Mouse (Mus musculus) right cerebral cortex, adult 2 months (tissue): ENCODE results near the gene Acvr1b.
A peak's percentile ranks its signal among the peaks of the same experiment; 100 is the strongest.

ENCODE experiments used
- DNase-seq, 2 experiments: peaks; one replicate each; pipeline ENCODE4 v3.0.0; 2021 to 2022; ENCODE audit warnings: low spot score in 2 of 2

Gene Acvr1b

GRCm38 (mm10) chr15:101146100-101146965, 27.5 kb upstream of the Acvr1b start:
- no peak for DNase-seq

DNA sequence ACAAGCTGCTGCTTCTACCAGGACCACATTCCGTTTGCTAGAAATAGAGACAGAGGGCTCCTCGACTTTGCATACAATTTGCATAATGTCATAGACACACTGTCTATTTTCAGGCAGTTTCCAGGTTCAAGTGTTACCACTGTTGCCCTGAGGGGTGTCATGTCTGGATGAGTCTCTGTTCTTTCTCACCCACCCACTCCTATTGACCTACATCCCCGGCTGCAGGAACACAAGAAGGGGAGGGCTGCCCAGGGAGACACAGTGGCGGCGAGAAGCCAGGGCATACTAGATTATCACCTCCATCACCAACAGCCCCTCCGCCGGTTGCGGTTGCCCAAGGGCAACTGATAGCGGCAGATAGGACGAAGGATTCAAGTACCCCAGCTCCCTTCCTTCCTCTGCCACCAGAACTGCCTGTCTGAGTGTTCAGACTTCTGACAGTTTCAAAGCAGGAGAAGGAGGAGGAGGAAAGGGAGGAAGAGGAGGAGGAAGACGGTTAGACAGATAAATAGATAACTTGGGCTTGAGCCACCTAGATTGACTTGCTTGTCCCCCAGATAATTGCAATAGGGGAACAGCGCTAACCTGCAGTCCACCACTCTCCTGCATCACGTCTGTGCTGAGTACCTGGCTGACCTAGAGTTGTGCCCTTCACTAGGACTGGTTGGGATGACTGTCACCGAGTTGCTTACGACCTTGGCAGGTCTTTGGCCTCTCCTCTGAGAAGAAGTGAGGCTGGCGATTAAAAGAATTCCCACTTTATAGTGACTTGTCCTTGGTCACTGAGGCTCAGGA, 26.6 kb upstream of the Acvr1b start:
- peak in 1 of 2 experiments; percentile 31 for DNase-seq

DNA sequence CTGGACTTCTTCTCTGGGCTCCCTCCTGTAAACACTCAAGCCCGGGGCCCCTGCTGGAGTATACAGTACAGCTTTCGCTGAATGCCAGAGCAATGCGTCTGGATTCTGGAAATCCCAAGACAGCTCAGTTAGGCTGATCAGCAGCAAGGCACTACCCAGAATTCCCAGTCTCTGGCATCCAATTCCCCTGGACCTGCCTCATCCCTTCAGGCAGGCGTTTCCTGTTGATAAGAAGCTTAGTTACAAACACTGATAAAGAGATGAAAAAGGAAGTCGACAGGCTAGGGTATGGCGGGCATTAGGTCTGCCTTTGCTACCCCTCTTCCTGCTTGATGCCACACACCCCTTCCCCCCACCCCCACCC, 26.0 kb upstream of the Acvr1b start:
- DNase-seq = no peak

DNA sequence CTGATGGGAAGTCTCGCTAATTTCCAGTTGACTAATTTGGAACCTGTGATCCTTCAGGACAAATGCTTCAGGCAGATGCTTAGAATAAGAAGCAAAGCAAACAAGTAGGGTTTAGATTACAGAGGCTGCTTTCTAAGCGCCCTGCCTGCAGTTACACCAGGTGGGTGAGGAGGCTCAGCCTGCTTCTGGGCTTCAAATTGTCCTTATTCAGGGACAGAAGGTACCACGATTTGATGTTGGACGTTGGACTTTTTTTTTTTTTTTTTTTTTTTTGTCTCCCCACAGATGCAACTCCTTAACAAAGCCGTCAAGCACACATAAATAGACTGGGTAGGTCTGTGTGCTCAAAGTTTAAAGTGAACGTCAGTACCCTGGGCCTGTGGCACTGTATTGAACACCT, 25.3 kb upstream of the Acvr1b start:
- DNase-seq = no peak

DNA sequence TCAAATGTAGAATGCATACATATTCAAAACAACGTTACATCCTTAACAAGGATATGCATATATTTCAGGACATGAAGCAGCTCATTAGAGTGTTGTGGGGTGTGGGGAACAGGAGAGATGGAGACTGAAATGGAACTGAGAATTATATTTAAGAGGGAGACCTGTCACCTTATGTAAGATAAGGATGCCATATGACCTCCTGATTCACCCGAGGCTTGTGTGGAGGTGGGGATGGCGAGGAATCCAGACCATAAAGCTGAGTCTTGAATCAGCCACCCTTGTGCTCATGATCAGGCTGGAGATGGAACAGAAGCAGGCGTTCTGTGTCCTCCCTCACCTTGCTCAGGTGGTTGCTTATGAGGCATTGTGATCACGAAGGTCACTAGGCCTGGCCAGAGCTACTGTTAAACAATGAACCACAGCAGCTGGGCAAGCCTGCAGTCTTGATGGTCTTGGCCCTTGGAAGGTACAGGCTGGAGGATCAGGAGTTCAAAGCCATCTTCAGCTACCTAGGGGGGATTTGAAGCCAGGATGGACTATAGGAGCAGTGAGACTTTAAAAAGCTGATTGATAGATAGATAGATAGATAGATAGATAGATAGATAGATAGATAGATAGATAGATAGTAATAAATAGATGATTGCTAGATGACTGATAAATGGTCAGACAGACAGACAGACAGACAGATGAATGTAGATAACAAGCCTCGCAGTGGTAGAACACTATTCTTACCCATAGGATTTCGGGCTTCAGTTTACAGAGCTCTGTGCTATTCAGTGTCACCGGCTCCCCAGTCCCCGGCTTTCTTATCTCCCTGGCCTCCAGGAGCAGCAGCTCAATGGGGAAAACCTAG, 22.2 kb upstream of the Acvr1b start:
- DNase-seq = no peak

- no peak for DNase-seq
Measured at GRCm38 (mm10) chr15:101154700-101155616, 18.9 kb upstream of the Acvr1b start.

- DNase-seq = no peak
Measured at GRCm38 (mm10) chr15:101160128-101160527, 13.7 kb upstream of the Acvr1b start.

DNA sequence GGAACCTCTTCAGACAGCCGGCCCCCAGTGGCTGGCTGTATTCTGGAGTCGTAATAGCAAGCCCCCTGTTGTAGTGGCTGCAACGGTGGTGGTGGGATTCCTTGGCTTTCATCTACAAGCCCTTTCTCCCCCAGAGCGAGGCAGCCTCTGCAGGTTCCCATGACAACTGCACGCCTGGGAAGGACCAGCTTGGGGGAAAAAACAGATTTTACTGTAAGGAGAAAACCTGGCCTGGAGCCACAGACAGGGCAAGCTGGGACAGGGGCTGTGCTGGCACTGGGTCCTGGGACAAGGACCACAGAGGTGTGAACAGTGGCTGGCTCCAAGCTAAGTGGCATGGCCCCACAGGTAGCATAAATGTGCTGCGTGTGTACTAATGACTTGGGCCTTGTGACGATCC, 13.3 kb upstream of the Acvr1b start:
- peak in 1 of 2 experiments; percentile 63 for DNase-seq

- no peak for DNase-seq
Measured at GRCm38 (mm10) chr15:101161534-101161933, 12.3 kb upstream of the Acvr1b start.

DNA sequence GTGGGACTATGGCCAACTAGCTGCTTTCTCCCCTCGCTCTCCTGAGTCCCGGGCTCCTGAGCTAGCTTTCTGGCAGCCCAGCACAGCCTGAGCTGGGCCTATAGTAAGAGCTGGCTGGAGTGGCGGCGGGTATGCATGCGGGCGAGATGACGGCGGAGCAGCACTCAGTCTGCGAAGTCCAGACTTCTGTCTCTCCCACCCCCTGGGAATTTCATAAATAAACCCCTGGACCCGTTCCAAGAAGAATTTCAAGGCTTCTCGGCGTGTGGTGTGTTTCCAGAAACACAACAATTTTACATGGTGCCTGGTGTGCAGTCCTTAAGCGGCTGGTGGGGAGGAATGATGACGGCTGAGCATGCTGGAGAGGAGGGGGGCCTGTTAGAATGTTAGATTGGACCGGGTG, 10.8 kb upstream of the Acvr1b start:
- DNase-seq = peak in 1 of 2 experiments; percentile 61

- DNase-seq = no peak
Measured at GRCm38 (mm10) chr15:101163854-101164253, 10.0 kb upstream of the Acvr1b start.

GRCm38 (mm10) chr15:101164291-101164690, 9.6 kb upstream of the Acvr1b start:
- no peak for DNase-seq

DNA sequence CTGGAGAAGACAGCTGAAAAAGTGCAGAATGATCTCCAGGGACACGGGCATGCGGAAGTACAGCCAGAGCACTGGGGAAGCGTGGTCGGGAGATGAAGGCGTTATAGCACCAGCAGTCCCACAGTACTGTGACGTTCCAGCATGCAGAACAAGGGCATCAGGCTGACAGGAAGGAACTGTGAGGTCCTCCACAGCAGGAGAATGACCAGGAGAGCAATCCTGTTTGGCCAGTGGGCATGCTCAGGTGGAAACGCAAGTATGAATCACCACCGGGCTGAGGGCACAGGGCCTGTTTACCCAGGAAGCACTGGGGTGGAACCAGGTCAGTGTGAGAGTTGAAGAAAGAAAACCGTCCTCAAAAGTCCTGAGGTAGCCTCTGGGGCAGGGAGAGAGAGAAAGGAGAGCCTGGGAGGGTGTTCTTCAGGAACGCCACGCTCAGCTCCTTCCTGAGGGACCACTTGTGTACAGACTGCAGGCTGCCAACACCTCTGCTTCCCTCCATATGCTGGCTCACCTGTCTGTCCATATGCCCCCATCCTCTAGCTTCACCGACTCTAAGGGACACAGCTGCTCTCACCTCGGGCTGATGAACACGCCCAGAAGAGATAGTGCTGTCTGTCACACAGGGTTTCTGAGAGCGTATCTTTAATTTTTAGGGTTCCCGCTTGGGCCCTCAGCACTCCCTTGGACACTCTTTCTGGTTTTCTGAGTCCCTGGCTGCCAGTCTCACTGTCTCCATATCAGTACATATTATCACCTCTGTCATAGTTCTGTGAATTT, 8.0 kb upstream of the Acvr1b start:
- no peak for DNase-seq

DNA sequence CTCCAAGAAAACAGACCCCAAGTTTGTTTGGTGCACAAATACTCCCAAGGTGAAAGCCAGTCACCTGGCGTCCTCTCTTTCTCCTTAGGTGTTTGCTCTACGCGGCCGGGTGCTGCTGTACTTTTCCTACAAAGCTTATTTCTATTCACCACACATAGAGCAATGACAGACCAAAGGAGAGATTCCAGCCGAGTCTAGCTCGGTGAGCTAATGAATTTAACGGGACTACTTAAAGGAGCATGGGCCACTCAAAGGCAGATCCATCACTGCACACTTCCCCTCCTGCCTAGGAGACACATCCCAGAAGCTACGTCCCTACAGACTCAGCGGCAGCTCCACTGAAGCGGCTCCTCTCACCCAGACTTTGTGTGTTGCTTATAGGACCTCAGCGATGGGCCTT, 6.3 kb upstream of the Acvr1b start:
- DNase-seq = no peak

DNA sequence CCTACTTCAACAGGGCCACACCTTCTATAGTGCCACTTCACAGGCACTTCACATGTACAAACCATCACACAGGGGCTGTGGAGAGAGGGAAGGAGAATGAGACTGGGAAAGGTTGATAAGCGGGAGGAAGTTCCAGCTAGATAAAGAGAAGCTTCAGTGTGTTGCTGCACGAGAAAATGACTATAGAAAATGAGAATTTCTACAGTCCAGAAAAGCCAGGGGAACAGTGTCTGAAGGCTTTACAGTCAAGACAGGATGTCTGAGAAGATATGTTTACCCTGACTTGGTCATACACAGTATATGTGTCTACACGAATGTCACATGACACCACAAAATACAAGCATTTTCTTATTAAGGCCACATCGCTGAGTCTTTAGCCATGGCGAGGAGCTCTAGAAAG, 4.0 kb upstream of the Acvr1b start:
- DNase-seq = no peak

DNA sequence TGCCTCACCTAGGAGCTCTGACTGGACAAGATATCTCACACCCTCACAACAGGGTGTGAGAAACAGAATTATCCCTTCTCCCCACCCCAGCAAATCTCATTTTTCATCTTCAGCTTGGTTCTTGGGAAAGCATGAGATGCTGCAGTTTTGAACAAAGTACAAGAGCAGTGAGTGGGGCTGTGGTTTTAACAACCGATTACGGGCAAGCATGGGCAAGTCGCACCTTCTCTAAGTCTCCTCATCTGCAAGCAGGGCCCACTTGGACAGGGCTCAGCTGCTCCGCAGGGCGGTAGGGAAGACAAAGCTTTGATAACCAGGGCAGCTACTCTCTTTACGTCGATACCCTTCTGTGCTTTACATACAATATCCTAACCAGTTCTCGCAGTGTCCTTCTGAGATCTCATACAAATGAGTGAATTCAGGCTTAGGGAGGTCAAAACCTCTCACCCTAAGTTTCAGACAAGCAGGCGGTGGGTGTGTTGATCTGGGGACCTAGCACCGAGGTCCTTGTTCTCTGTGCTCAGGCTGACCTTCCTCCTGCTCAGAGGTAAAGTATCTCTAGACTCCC, 3.4 kb upstream of the Acvr1b start:
- DNase-seq = no peak

GRCm38 (mm10) chr15:101171272-101171671, 2.6 kb upstream of the Acvr1b start:
- DNase-seq = no peak

DNA sequence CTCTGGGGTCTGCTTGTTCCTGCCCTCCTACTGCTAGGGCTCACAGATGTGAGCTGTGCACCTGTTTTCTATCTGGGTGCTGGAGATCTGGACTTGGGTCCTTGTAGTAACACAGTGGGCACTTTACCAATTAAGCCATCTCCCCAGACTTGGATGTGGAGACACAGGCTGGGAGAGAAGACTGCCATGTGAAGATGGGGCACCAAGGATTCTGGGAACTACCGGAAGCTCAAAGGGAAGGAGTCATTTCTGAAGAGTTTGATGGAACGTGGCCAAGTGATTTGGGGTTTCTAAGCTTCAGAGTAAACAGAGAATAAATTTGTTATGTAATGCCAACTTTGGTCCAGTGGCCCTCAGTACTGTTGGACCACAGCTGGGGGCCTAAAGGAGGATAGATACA, 1.9 kb upstream of the Acvr1b start:
- DNase-seq = no peak

GRCm38 (mm10) chr15:101174294-101175130, 645 bp downstream of the Acvr1b start:
- DNase-seq = no peak
